ENCODE assay signal across 19 mouse cellular contexts in the genomic region with DNA sequence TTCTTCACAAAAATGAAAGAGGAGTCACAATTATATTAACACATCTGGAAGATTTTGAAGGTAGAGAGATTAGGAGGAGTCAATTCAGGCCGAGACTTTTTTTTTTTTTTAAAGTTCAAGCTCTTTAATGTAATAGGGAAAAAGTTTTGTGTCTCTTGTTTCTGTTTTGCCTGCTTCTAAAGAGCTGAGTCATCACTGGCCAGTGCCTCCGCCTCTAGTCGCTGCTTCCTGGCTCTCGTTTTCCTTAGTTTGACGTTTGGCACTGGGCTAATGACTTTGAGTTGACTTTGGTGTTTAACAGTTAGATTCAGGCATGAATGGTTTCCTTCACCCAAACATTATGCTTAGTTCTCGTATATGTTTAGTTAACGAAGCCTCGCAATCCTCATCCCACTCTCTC.
"Had no signal": no experiment of that assay in that cellular context is flagged by ENCODE, and none has a peak within 500 bp of the region (broad histone marks: within the 10 kb centered on the region; RNA-seq: fewer than 3 reads in every experiment).

No protein-coding gene starts in this region.

- H3K4me3 ChIP-seq: kidney, embryonic 15.5 days; left cerebral cortex, adult 2 months; midbrain, embryonic 12.5 days; midbrain, embryonic 15.5 days; neural tube, embryonic 12.5 days; neural tube, embryonic 15.5 days; stomach, embryonic 15.5 days had no signal

- H3K36me3 ChIP-seq: kidney, embryonic 15.5 days; midbrain, embryonic 12.5 days; midbrain, embryonic 15.5 days; neural tube, embryonic 12.5 days; neural tube, embryonic 15.5 days; stomach, embryonic 15.5 days had no signal

- ATAC-seq: liver, postnatal 0 days; midbrain, embryonic 15.5 days had no signal

- H3K4me2 ChIP-seq: kidney, embryonic 15.5 days; midbrain, embryonic 12.5 days; midbrain, embryonic 15.5 days; neural tube, embryonic 12.5 days; neural tube, embryonic 15.5 days; stomach, embryonic 15.5 days had no signal

- H3K9ac ChIP-seq: kidney, embryonic 15.5 days; liver, embryonic 14.5 days; liver, postnatal 0 days; midbrain, embryonic 12.5 days; midbrain, embryonic 15.5 days; neural tube, embryonic 12.5 days; neural tube, embryonic 15.5 days; stomach, embryonic 15.5 days had no signal

- H3K9me3 ChIP-seq: kidney, embryonic 15.5 days; midbrain, embryonic 12.5 days; midbrain, embryonic 15.5 days; neural tube, embryonic 12.5 days; neural tube, embryonic 15.5 days; stomach, embryonic 15.5 days had no signal

- H3K27me3 ChIP-seq: kidney, embryonic 15.5 days; midbrain, embryonic 12.5 days; midbrain, embryonic 15.5 days; neural tube, embryonic 12.5 days; neural tube, embryonic 15.5 days; stomach, embryonic 15.5 days had no signal

- H3K4me1 ChIP-seq: kidney, embryonic 15.5 days; midbrain, embryonic 12.5 days; midbrain, embryonic 15.5 days; neural tube, embryonic 12.5 days; neural tube, embryonic 15.5 days; stomach, embryonic 15.5 days had no signal

- H3K27ac ChIP-seq: kidney, embryonic 15.5 days; left cerebral cortex, adult 2 months; liver, embryonic 14.5 days; midbrain, embryonic 12.5 days; midbrain, embryonic 15.5 days; neural tube, embryonic 12.5 days; neural tube, embryonic 15.5 days; stomach, embryonic 15.5 days had no signal

- DNase-seq: kidney, adult 8-10 months; kidney, postnatal 10 days; kidney, postnatal 36 days; layer of hippocampus, postnatal 36 days; liver, postnatal 0 days; lung, postnatal 14 days; lung, postnatal 4 days; right cerebral cortex, postnatal 25 days; spleen, adult 18-20 months; thymus, adult 18-20 months; thymus, postnatal 36 days had no signal
